Mouse (Mus musculus): ENCODE results near the gene Tmtc1. TPM values are rescaled to one million over a fixed set of nuclear protein-coding genes. Genes with fewer than 3 reads are reported as not detected.
A peak's percentile ranks its signal among the peaks of the same experiment; 100 is the strongest.

Tmtc1 gene
- polyA plus RNA-seq, 1 experiment from 2014 or later, result 0.98 TPM

GRCm38 (mm10) chr6:148405599-148405998, 38.6 kb downstream of the Tmtc1 start:
- no peaks in the 10 kb centered on the region for H3K4me1 ChIP-seq (ENCODE audit: control insufficient read depth, insufficient read depth, low read length)
- no peaks in the 10 kb centered on the region for H3K27me3 ChIP-seq (ENCODE audit: control insufficient read depth, insufficient read depth, low read length)
- H3K9ac ChIP-seq (ENCODE audit: low read length), result no peak overlapping the region
- ATAC-seq (ENCODE audit: low FRiP score), result no peak
- H3K36me3 ChIP-seq (ENCODE audit: control insufficient read depth, insufficient read depth, low read length), result no peaks in the 10 kb centered on the region
- no peak overlapping the region for H3K4me2 ChIP-seq
- DNase-seq (ENCODE audit: low spot score, missing footprints), result no peak
- H3K4me3 ChIP-seq (ENCODE audit: low read depth, low read length), result no peak overlapping the region
- no peak overlapping the region for H3K27ac ChIP-seq (ENCODE audit: low read depth, low read length)
- H3K9me3 ChIP-seq (ENCODE audit: control insufficient read depth, low read length), result no peaks in the 10 kb centered on the region
- 94% methylated on average over 2 of the region's 2 CpGs for WGBS

GRCm38 (mm10) chr6:148404500-148404899, 39.7 kb downstream of the Tmtc1 start:
- Histone ChIP-seq H3K4me2 (no peak overlapping the region), H3K9ac (ENCODE audit: low read length) (no peak overlapping the region), H3K27me3 (ENCODE audit: control insufficient read depth, insufficient read depth, low read length) (no peaks in the 10 kb centered on the region), H3K4me1 (ENCODE audit: control insufficient read depth, insufficient read depth, low read length) (no peaks in the 10 kb centered on the region), H3K4me3 (ENCODE audit: low read depth, low read length) (no peak overlapping the region), H3K9me3 (ENCODE audit: control insufficient read depth, low read length) (no peaks in the 10 kb centered on the region), H3K36me3 (ENCODE audit: control insufficient read depth, insufficient read depth, low read length) (no peaks in the 10 kb centered on the region), H3K27ac (ENCODE audit: low read depth, low read length) (no peak overlapping the region)
- no peak for DNase-seq (ENCODE audit: low spot score, missing footprints)
- no peak for ATAC-seq (ENCODE audit: low FRiP score)
- 50% methylated on average over 1 of the region's 1 CpGs for WGBS

GRCm38 (mm10) chr6:148403761-148404160, 40.4 kb downstream of the Tmtc1 start:
- Histone ChIP-seq H3K4me1 (ENCODE audit: control insufficient read depth, insufficient read depth, low read length) (no peaks in the 10 kb centered on the region), H3K36me3 (ENCODE audit: control insufficient read depth, insufficient read depth, low read length) (no peaks in the 10 kb centered on the region), H3K4me3 (ENCODE audit: low read depth, low read length) (no peak overlapping the region), H3K4me2 (no peak overlapping the region), H3K9ac (ENCODE audit: low read length) (no peak overlapping the region), H3K9me3 (ENCODE audit: control insufficient read depth, low read length) (no peaks in the 10 kb centered on the region), H3K27ac (ENCODE audit: low read depth, low read length) (no peak overlapping the region), H3K27me3 (ENCODE audit: control insufficient read depth, insufficient read depth, low read length) (no peaks in the 10 kb centered on the region)
- DNase-seq (ENCODE audit: low spot score, missing footprints), result no peak
- 78% methylated on average over 3 of the region's 3 CpGs for WGBS
- ATAC-seq (ENCODE audit: low FRiP score), result no peak

GRCm38 (mm10) chr6:148401031-148401430, 43.2 kb downstream of the Tmtc1 start:
- H3K27me3 ChIP-seq (ENCODE audit: control insufficient read depth, insufficient read depth, low read length), result no peaks in the 10 kb centered on the region
- H3K9ac ChIP-seq (ENCODE audit: low read length), result no peak overlapping the region
- DNase-seq (ENCODE audit: low spot score, missing footprints) (no peak), ATAC-seq (ENCODE audit: low FRiP score) (no peak)
- no peaks in the 10 kb centered on the region for H3K36me3 ChIP-seq (ENCODE audit: control insufficient read depth, insufficient read depth, low read length)
- H3K9me3 ChIP-seq (ENCODE audit: control insufficient read depth, low read length), result no peaks in the 10 kb centered on the region
- WGBS, result 93% methylated on average over 6 of the region's 6 CpGs
- no peaks in the 10 kb centered on the region for H3K4me1 ChIP-seq (ENCODE audit: control insufficient read depth, insufficient read depth, low read length)
- no peak overlapping the region for H3K27ac ChIP-seq (ENCODE audit: low read depth, low read length)
- no peak overlapping the region for H3K4me2 ChIP-seq
- no peak overlapping the region for H3K4me3 ChIP-seq (ENCODE audit: low read depth, low read length)

GRCm38 (mm10) chr6:148399541-148399940, 44.6 kb downstream of the Tmtc1 start:
- ATAC-seq (ENCODE audit: low FRiP score), result no peak
- Histone ChIP-seq H3K4me2 (no peak overlapping the region), H3K27ac (ENCODE audit: low read depth, low read length) (no peak overlapping the region), H3K4me1 (ENCODE audit: control insufficient read depth, insufficient read depth, low read length) (no peaks in the 10 kb centered on the region), H3K9me3 (ENCODE audit: control insufficient read depth, low read length) (no peaks in the 10 kb centered on the region), H3K4me3 (ENCODE audit: low read depth, low read length) (no peak overlapping the region), H3K9ac (ENCODE audit: low read length) (no peak overlapping the region), H3K27me3 (ENCODE audit: control insufficient read depth, insufficient read depth, low read length) (no peaks in the 10 kb centered on the region), H3K36me3 (ENCODE audit: control insufficient read depth, insufficient read depth, low read length) (no peaks in the 10 kb centered on the region)
- 91% methylated on average over 2 of the region's 2 CpGs for WGBS
- no peak for DNase-seq (ENCODE audit: low spot score, missing footprints)

GRCm38 (mm10) chr6:148398888-148399287, 45.3 kb downstream of the Tmtc1 start:
- 92% methylated on average over 2 of the region's 2 CpGs for WGBS
- no peak overlapping the region for H3K4me2 ChIP-seq

GRCm38 (mm10) chr6:148397270-148397669, 46.9 kb downstream of the Tmtc1 start:
- Histone ChIP-seq H3K4me2 (no peak overlapping the region), H3K27ac (ENCODE audit: low read depth, low read length) (no peak overlapping the region), H3K4me3 (ENCODE audit: low read depth, low read length) (no peak overlapping the region), H3K27me3 (ENCODE audit: control insufficient read depth, insufficient read depth, low read length) (no peaks in the 10 kb centered on the region), H3K9ac (ENCODE audit: low read length) (no peak overlapping the region), H3K36me3 (ENCODE audit: control insufficient read depth, insufficient read depth, low read length) (no peaks in the 10 kb centered on the region), H3K9me3 (ENCODE audit: control insufficient read depth, low read length) (no peaks in the 10 kb centered on the region), H3K4me1 (ENCODE audit: control insufficient read depth, insufficient read depth, low read length) (peaks cover 6% of the 10 kb centered on the region)
- no peak for ATAC-seq (ENCODE audit: low FRiP score)
- 85% methylated on average over 5 of the region's 5 CpGs for WGBS
- DNase-seq (ENCODE audit: low spot score, missing footprints), result no peak

More at GRCm38 (mm10) chr6:148398888-148399287, 45.3 kb downstream of the Tmtc1 start:
- H3K9me3 ChIP-seq (ENCODE audit: control insufficient read depth, low read length), result no peaks in the 10 kb centered on the region
- no peak for ATAC-seq (ENCODE audit: low FRiP score)
- no peak overlapping the region for H3K4me3 ChIP-seq (ENCODE audit: low read depth, low read length)
- no peaks in the 10 kb centered on the region for H3K4me1 ChIP-seq (ENCODE audit: control insufficient read depth, insufficient read depth, low read length)
- no peaks in the 10 kb centered on the region for H3K36me3 ChIP-seq (ENCODE audit: control insufficient read depth, insufficient read depth, low read length)
- H3K9ac ChIP-seq (ENCODE audit: low read length), result no peak overlapping the region
- H3K27ac ChIP-seq (ENCODE audit: low read depth, low read length), result no peak overlapping the region
- DNase-seq (ENCODE audit: low spot score, missing footprints), result no peak
- no peaks in the 10 kb centered on the region for H3K27me3 ChIP-seq (ENCODE audit: control insufficient read depth, insufficient read depth, low read length)

- Histone ChIP-seq H3K27me3 (ENCODE audit: control insufficient read depth, insufficient read depth, low read length) (no peaks in the 10 kb centered on the region), H3K4me2 (no peak overlapping the region), H3K4me3 (ENCODE audit: low read depth, low read length) (no peak overlapping the region), H3K9ac (ENCODE audit: low read length) (no peak overlapping the region), H3K36me3 (ENCODE audit: control insufficient read depth, insufficient read depth, low read length) (no peaks in the 10 kb centered on the region), H3K4me1 (ENCODE audit: control insufficient read depth, insufficient read depth, low read length) (peaks cover 9% of the 10 kb centered on the region), H3K9me3 (ENCODE audit: control insufficient read depth, low read length) (no peaks in the 10 kb centered on the region), H3K27ac (ENCODE audit: low read depth, low read length) (no peak overlapping the region)
- DNase-seq (ENCODE audit: low spot score, missing footprints) (no peak), ATAC-seq (ENCODE audit: low FRiP score) (no peak)
- 89% methylated on average over 3 of the region's 3 CpGs for WGBS
Measured at GRCm38 (mm10) chr6:148395272-148395671, 48.9 kb downstream of the Tmtc1 start.

GRCm38 (mm10) chr6:148394294-148394693, 49.9 kb downstream of the Tmtc1 start:
- ATAC-seq (ENCODE audit: low FRiP score) (no peak), DNase-seq (ENCODE audit: low spot score, missing footprints) (no peak)
- Histone ChIP-seq H3K9me3 (ENCODE audit: control insufficient read depth, low read length) (no peaks in the 10 kb centered on the region), H3K27me3 (ENCODE audit: control insufficient read depth, insufficient read depth, low read length) (no peaks in the 10 kb centered on the region), H3K27ac (ENCODE audit: low read depth, low read length) (no peak overlapping the region), H3K4me2 (no peak overlapping the region), H3K4me3 (ENCODE audit: low read depth, low read length) (no peak overlapping the region), H3K9ac (ENCODE audit: low read length) (no peak overlapping the region), H3K36me3 (ENCODE audit: control insufficient read depth, insufficient read depth, low read length) (no peaks in the 10 kb centered on the region), H3K4me1 (ENCODE audit: control insufficient read depth, insufficient read depth, low read length) (peaks cover 9% of the 10 kb centered on the region)
- WGBS, result 87% methylated on average over 3 of the region's 3 CpGs

- H3K4me1 ChIP-seq (ENCODE audit: control insufficient read depth, insufficient read depth, low read length), result peaks cover 9% of the 10 kb centered on the region
- H3K4me3 ChIP-seq (ENCODE audit: low read depth, low read length), result no peak overlapping the region
- H3K9me3 ChIP-seq (ENCODE audit: control insufficient read depth, low read length), result no peaks in the 10 kb centered on the region
- no peak overlapping the region for H3K4me2 ChIP-seq
- H3K36me3 ChIP-seq (ENCODE audit: control insufficient read depth, insufficient read depth, low read length), result no peaks in the 10 kb centered on the region
- peak overlapping the region; percentile 30; the same call in 1 of the 2 replicates for H3K9ac ChIP-seq (ENCODE audit: low read length)
- 40% methylated on average over 10 of the region's 10 CpGs for WGBS
- peak; percentile 35; the same call in 1 of the 2 replicates for ATAC-seq (ENCODE audit: low FRiP score)
- H3K27me3 ChIP-seq (ENCODE audit: control insufficient read depth, insufficient read depth, low read length), result no peaks in the 10 kb centered on the region
- DNase-seq (ENCODE audit: low spot score, missing footprints), result peak; percentile 89
- H3K27ac ChIP-seq (ENCODE audit: low read depth, low read length), result no peak overlapping the region; the same call in 1 of the 2 replicates
Measured at GRCm38 (mm10) chr6:148392147-148392546, 52.0 kb downstream of the Tmtc1 start.

Data from midbrain, embryonic 11.5 days (tissue).